Mouse (Mus musculus): ENCODE measurements around the gene Eefsec.

Gene Eefsec

DNA sequence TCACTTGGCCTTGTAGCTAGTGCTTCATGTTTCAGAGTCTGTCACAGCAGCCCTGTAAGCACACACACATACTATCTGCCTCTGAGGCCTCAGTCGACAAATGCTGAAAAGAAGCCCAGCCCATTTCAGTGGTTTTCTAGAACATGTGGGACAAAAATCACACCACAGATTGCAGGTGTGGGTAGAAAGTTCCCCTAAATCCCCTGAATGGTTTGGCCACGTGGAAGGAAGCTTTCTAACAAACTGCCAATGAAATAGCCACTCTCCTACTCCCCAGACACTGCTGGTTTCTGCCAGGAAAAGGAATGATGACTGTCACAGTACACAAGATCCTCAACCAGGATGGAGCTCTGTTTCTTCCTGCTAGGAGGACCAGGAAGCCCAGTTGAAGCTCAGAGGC lies 33.7 kb downstream of the Eefsec start:
- DNase-seq: no peak

DNA sequence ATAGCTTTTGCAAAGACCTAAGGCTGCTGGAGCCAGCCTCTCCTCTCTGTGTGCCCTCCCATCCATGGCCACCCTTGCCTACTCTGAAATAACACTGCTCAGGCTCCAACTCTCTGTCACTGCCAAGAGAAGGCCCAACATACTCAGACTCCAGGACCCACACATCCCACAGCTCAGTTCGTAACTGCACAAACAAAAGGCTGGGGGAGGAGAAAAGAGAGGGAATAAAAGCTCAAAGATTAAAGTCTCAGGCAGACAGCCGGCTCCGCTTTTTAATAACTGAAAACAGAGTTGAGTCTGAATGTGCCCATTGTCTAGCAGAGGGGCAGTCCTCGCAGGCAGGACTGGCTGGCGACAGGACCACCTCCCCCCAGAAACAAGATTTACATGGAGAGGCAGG lies 36.8 kb downstream of the Eefsec start:
- DNase-seq: no peak

DNA sequence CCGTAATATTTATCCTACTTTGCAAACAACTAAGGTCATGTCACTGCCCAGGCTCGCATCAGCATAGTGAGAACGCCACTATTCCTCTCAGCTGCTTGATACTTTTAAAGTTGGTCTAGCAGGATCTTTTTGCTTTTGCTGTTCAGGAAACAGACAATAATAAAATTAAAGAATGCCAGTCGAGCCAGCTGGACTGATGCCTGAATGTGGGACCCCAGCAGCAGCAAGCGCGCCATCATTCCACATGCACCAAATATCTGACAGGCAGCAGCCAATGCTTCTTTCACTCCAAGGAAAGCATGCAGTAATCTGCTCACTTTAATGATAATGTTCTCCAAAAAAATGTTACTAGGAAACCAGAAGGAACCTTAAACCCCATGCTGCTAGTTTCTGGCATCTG lies 45.9 kb downstream of the Eefsec start:
- no peak for DNase-seq

DNA sequence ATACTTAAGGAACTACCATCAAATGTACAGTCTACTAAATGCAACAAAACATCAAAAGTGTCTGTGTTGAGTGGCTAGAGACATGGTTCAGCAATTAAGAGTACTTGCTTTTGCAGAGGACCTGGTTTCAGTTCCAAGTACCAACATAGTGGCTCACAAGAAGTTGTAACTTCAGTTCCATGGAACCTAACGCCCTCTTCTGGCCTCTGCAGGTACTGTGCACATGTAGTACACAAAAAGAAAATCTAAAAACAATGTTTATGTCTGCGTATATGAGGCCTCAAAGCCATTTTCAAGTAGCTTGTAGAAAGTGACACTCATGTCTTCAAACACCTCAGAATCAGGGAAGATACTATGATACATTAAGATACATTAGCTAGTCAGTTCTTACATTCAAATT lies 48.4 kb downstream of the Eefsec start:
- DNase-seq: no peak

DNA sequence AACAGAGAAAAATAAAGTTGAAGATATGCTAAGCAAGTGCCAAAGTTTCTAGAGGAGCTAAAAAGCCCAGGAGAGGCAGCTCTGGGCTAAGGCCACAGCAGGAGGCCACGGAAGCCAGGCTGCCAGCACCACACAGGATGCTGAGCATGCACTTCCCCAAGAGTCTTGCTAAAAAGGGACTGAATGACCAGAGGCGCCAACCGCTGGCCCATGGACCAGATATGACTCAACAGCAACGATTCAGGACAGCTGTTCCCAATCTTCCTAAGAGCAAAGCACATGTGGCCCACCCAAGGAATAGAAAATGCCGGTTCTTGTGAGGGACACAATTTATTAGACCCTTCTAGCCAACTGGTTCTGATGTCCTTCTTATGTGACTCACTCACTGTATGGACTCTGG lies 57.4 kb downstream of the Eefsec start:
- peak; percentile 21 to 76 for DNase-seq

DNA sequence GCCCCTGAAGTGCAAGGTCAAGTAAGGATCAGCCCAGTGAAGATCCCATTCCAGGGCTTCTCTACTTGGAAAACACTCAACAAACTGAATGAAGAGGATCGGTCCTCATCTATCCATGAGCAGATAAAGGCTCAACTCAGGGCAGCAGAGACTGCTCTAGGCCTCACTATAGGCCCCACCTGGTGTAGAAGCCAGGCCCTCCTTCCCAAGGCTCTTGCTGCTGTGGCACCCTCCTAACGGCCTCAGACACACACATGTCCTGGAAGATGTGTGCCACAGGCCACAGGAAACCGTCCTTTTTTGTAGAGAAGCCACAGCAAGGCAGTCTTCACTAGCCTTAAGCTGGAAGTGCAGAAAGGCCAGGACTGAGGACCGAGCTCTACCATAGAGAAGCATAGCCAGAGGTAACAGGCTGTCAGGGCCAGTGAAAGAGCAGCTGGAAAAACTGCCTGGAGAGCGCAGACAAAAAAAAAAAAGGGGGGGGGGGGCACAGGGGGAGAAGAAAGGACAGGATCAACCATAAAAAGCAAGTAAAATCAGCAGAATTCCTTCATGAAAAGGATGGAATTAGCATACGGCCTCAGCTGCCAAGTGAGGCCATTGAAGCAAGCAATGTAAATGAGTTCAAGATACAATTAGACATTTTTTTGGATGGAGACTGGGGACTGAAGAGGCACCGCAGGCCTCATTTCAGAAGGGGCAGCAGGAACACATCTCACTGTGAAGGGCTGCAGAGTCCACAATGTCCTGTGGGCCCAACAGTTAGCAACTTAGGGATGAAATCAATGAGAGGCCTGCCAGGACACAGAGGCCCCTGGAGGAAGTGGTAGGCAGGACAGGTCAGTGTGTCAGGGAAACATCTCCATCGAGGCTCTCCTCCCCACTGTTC lies 58.3 kb downstream of the Eefsec start:
- DNase-seq: peak in 1 of 2 experiments; percentile 48

DNA sequence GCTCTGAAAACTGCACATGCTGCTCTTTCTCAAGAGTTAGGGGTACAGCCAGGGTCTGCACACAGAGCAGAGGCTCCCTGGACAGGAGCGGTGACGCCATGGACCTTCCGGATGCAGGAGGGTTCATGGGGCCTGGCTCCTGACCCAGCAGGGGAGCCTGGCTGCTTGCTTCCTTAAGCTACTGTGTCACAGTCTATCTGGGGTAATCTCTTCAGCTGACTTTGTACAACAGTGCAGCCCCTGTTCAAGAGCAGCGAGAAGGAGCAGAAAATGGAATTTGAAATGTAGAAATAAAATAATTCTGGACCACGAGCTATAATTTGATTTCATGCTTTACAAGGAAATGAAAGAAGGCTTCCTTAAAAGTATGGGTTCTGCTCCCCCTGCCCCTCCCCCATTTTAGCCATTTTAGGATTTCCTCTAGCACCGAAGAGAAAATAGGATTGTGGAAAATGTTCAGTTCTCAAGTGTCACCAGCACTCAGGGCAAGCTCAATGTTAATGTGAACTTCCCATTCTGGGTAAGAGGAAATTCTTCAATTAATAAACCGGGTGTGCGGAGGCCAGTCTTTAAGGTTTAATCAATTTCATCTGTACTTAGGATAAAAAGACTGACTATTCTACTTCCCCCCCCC lies 61.8 kb downstream of the Eefsec start:
- DNase-seq: no peak

DNA sequence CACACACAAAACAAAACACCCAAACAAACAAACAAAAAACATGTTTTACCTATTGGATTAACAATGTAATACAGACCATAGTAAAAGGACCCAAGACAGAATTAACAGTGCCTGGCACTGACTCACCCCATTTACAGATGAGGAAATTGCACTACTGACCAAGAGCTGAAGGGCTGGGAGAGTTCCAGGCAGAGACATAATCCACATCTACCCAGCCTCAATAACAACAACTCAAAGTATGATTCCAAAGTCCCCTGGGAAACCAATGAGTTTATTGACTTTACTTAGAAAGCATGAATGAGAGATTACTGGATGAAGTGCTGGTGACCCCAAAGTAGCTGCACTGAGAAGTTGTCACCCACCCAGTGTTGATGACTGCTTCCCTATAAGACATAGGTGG lies 62.6 kb downstream of the Eefsec start:
- no peak for DNase-seq

DNA sequence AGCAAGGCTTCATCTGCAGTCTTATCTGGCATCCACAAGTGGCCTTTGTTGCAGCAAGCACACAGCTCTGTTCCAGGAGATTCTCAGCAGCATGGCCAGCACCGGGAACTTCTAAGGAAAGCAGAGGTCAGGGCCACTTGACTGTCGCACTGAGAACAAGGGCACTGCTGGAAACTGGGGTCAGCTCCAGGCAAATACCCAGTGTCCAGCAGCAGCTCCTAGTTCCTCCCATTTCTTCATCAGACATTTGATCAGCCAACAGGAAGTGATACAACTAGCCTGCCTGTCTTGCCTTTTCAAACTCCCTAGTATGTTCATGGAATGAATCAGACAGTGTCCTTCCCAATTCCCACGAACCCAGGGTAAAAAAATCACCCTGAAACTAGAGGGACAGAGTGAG lies 66.6 kb downstream of the Eefsec start:
- peak in 1 of 2 experiments; percentile 11 for DNase-seq

DNA sequence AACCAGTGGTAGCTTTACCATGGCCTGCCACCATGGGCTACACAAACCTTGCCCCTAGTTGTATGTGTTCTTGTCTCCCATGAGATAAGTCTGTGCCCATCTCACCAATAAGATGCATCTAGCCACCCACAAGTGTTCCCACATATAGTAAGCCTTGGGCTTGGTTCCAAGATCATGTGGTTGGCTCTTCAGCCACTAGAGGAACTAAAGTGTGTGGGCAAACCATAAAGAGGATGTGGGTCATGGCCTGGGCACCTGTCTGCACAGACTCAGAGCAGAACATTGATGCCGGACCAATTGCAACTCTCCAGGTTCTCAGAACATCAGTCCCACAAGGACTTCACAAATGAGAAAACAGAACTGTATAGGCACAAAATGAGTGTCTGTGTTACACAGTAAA lies 67.5 kb downstream of the Eefsec start:
- DNase-seq: peak in 1 of 2 experiments; percentile 39

DNA sequence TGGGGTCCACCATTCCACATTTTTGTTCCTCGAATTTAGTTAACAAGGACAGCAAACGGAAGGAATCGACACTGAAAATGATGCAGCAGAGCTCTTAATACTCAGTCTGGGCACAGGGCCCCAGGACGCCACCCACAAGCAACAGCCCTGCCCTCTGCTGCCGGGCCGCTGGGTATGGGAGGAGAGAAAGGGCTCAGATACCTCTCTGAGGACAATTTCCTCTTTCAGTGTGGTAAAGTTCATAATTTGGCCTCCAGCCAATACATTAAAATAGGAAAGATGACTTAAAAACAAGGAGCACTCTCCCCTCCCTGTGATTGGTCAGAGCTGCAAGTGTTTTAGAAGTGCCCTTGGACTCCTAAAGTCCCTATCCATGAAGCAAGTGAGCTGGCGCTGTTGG lies 72.1 kb downstream of the Eefsec start:
- no peak for DNase-seq

DNA sequence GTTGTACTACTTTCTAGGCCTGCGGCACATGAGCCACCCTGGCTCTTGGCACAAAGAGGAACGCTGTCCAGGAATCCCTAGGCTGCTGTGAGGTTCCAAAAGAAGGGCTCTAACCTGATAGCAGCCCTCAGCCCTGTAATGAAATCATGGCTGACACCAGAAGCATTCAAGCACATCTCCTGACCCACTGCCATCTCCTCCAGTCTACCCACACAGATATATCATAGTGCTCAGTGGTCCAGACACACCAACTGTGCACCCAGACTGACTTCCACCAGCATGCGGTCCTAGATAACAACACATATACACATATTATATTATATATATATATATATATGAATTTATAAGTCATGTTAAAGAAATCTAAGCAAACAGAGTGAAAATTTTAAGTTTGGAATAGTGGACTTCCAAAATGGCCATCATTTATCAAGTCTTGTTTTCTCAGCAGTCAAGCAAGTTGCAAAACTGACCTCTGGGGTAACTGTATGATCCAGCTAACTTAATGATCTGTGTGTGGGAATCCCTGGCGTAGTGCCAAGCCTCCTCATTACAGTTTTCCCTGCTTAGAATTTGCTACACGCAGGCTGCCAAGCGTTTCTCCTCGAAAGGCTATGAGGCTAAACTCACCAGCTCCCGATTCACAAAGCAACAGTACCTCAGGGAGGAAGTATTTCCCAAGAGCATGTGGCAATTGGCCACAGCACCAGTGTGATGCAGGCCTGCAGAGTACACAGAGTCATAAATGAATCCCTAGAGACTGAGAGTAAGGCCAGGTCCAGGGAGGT lies 76.3 kb downstream of the Eefsec start:
- peak; percentile 66 to 84 for DNase-seq

DNA sequence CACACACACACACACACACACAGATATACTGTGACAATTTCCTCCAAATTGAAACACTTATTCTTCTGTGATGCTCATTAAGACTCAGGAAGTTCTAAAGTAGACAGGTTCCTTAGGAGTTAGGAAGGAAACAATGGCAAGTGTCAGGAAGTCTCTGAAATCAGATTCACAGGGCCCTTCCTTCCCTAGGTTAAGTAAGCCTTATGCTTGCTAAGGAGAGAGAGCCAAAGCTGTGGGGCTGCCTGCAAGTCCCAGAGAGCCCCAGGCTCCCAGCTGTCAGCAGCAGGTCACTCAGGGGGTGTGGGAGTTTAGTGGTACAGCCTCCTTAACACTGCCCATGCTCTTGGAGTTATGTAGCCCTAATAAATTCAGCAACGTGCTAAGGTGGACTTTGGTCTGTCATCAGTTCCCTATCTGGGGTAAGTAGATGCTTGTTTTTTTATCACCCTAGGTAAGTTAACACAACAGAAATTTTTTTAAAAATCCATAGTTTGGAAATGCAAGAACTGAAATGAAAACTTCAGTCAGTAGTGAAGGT lies 82.8 kb downstream of the Eefsec start:
- DNase-seq: no peak

DNA sequence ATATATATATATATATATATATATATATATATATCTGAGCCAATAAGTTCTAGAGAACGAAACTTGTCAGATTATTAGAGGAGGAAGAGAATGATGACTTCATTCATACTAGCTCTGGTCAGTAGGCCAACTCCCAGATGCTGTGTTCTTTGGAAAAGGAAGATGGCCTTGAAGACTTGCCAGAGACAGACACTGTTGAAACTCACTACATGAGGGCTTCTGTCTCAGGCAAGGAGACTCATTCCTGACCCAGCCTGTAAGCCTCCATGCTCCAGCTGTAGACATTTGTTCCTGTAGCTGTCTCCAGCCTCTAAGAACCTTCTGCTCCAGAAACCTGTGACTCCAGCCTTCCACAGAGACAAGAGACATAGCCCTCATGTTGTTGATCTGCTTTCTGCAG lies 85.2 kb downstream of the Eefsec start:
- DNase-seq: no peak

DNA sequence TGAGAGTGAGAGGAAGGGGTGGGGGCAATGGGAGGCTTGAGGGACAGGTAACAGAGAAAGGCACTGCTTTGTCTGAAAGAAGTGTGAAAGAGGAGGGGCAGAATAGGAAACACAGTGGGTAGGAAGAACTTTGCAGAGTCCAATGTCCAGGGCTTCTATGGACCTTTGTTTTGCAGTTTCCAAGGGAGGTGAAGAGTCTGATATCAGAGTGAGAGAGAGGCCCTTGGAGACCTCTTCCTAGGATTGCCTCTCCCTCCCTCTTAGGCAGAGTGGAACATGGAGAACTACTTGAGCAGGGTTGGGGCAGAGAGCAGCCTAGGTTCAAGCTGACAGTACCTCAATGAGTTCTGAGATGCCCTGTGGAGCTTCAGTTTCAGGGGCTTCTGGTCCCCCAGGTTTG lies 88.1 kb downstream of the Eefsec start:
- DNase-seq: no peak

DNA sequence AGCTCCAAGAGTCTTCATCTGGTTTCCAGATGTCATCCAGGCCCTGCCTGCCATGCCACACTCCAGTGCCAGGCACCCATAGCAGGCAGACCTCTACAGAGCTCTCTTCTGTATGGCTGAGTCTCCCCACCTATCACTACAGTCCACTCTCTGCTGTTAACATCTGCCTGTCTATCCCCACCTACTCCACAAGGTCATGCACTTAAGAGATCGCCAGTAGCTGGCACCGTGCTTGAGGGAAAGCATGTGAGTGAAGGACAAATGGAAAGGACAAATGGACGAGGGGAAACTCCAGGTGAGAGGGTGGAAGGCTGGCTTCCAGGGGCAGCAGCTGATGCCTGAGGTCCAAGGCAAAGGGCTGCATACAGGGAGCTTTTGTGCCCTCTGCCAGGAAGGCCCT lies 90.5 kb downstream of the Eefsec start:
- DNase-seq: no peak

DNA sequence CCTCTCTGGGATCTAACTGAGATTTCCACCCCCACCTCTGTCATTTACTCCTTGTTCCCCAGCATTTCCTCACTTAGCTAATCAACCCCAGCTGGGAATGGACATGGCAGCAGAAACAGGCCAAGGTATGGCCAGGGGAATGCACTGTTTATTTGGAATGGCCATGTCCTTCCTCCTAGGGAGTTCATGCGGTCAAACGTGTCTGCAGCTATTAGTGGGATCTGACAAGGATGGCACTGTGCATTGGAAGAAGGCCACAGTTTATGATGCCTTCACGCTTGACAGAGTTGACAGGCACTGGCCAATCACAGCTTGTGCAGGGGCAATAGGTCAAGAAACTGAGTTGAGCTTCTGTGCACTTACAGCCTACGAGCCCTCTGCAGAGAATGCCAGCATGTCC lies 93.8 kb downstream of the Eefsec start:
- DNase-seq: no peak

DNA sequence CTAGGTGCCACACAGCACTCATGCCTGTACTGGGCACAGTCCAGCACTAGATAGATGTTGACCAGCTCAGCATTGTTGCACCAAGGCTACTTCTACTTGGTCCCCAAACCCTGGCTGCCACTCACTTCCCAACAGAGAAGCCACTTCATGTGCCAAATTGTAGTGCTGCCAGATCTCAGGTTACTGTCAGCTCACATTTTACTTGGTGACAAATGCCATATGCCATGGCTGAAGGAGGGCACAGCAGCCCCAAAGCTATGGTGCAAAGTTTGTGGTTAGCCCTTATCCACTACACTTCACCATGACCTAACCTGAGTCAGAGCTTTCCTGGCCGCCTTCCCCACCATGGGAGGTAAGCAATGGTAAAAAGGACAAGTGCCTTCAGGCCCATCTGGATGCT lies 99.6 kb downstream of the Eefsec start:
- DNase-seq: no peak

DNA sequence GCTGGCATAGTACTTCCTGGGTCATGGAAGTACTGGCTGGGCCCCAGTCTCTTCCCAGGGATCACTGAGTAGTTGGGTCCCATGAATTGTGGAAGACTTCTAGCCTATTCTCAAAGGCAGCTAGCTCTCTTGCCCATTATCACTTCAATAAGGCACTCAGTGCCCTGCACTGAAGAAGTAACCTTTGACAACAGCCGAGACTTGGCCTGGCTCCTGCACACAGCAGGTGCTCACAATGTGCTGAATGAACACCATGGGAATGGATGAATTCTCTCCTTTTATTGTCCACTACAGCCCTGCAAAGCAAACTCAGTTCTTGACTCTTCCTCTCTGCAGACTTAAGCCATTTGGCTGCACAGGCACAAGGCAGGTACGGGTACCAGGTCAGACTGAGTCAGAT lies 101.0 kb downstream of the Eefsec start:
- no peak for DNase-seq

DNA sequence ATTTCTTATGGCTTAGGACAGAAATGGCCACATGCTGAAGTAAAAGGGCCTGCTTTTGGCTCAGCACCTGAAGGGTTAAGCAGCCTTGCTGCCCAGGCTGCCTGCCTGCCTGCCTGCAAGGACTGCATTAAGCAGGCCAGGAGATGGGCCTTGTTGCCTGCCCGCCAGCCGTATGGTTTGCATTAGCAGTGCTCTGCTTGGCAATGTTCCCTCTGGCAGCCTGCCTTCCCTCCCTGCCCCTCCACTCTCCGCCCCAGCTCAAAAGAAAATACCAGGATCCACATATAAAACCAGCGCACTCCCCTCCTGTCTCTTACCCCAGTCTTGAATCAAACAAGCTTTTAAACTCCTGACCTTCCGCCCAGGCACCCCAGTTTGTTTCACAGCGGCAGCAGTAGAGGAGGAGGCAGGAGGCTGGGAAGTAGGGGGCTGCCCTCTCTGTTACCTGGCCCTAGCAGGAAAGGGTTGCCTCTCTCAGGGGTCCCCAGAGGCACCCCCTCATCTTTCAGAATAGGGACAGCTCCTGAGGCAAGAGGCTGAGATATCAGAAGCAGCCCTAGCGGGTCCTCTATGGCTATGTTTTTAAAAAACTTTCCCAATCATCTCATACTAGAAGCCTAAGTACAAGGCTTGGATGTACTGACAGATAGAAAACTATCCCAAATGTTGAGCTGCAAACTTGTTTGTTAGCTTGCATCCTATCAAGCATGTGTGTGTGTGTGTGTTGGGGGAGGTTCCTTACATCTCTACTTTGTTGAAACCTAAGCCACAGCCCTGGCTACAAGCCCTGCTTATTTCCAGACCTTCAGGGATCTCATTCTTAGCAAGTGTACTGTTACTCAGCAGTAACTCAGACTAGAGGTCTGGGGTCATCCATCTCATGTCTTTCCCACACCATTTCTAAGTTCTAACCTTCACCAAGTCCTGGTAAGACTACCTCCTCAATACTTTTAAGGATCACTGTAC lies 102.6 kb downstream of the Eefsec start:
- peak; percentile 85 to 90 for DNase-seq

DNA sequence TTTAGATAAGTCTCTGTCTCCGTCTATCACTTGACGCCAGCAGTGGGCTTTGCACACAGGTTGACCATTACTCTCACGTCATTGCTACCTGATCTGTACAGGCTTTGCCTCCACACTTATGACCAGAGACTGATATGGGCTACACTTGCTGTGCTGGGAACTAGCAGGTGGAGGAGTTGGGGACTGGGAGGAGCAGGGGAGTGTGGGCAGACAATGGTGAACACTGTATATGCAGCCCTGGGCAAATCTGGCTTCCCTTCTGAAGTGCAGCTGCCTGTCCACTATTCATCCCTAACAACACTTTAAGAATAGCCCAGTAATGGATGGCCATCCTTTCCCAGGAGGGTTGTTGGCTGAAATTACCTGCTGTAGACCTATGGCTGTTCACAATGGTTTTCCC lies 103.4 kb downstream of the Eefsec start:
- DNase-seq: no peak

DNA sequence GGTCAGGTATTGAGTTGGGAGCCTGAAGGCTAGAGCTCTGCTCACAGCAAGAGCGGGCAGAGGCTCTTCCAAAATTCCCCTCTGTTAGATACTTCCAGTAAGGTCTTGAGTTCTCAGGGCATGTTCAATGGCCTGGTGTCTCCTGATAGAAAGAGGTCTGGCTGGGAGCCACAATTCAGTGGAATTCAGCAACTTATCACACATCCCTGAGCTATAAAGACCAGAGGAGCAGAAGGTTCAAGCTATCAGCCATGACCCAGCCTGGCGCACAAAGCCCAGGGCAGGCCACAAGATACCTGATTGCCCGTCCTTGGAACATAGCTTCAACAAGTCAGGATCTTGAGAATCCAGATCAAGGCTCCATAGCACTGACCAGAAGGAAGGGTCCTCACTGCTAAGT lies 105.2 kb downstream of the Eefsec start:
- no peak for DNase-seq
